Mouse (Mus musculus) CD4-positive naive resting alpha-beta T cell, adult 76 days (primary cell): ENCODE results near the gene Dpm1. TPM values are rescaled to one million over a fixed set of nuclear protein-coding genes. Genes with fewer than 3 reads are reported as not detected.

Experiments
- total RNA-seq: library from RNA; stranded (reverse); gene quantifications from one replicate; pipeline ENCODE4 v1.2.4, GENCODE M21; 2023

Dpm1 gene
- total RNA-seq, result 130 TPM

DNA sequence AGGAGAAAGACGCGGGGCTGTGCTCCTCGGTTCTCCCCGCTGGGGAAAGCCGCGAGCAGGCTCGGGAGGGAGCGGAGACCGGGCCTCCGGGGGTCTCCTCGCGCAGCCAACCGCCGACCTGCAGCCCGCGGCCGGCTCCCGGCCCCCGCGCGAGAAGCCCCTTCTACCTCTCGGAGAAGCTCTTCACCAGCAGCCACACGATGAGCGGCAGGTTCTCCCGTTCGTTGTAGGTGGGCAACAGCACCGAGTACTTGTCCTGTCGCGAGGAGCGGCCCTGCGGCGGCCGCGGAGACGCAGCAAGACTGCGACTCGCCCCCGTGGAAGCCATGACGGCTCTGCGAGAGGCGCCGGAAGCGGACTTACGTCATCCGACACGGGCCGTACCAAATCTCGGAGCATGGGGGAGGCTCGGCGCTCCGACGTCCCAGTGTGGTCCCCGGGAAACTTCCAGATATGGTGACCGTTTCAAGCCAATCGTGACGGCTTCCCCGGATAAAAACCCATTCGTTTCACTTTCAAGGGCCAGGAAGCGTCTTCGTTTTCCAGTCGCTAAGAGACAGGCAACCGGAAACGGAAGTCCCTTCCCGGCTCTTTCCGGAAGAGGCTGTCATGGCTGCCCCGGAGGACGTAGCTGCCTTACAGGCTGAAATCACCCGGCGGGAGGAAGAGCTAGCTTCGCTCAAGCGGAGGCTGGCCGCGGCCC is at the start of gene Dpm1, which contains the start of the genes Gm20716 and Mocs3:
TSS of gene Dpm1 (minus strand) at position 566 of the 703 bp plus-strand sequence.
TSS of gene Gm20716 (minus strand) at position 339 of the 703 bp plus-strand sequence.
TSS of gene Mocs3 (plus strand) at position 597 of the 703 bp plus-strand sequence.

DNA sequence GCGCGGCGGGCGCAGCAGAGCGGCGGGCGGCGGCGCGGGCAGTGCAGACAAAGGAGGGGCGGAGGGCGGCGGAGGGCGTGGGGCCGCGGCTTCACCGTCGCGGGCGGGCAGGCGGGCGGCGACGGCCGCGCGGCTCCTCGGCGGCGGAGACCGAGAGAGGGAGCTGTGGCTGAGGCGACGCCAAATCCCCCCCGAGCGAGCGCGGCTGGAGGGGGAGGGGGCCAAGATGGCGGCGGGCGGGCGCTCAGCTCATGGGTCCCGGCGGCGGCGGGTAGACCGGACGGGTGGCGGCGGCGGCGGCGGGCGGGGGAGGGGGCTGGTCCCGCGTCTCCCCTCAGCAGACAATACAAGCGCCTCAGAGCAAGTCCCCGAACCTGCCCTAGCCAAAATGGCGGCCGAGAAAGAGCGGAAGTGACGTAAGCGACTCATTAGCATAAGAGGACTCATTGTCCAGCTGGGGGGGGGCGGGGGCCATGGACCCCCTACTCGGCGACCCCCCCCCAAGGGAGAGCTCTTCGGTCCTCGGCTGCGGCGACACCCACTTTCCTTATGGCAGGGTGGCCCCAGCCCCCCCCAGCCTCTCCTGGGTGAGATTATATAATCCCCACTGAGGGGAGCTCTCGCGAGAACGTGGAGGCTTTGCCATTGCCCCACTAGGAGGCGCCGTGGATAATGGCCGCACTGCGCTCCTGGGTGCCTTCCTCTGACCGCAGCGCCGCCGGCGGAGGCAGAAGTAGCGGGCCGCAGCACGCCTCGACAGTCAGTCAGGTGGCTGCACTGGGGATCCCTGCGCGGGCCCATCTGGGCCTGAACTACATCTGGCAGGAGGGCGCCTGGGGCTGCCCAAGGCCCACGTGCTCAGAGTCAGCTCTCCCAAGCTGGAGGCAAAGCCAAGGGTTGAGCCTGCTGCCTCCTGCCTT is 23.4 kb downstream of the Dpm1 start, which contains the start of gene Adnp:
TSS of gene Adnp (minus strand) at position 388 of the 920 bp plus-strand sequence.

Other genes with a start within 250 kb of the Dpm1 start
- gene Ripor3, start 220.0 kb downstream of the Dpm1 start, total RNA-seq, result 8.7 TPM
- gene Pard6b, start 149.6 kb downstream of the Dpm1 start, total RNA-seq, result 2.5 TPM
- 102 TPM for gene Adnp, start 23.5 kb downstream of the Dpm1 start, total RNA-seq
- 12.0 TPM for gene Gm20716, start 227 bp downstream of the Dpm1 start, total RNA-seq
- 15.8 TPM for gene Mocs3, start within 50 bp of the Dpm1 start, total RNA-seq
- gene Kcng1, start 51.1 kb upstream of the Dpm1 start, total RNA-seq, result not detected